Mouse (Mus musculus) olfactory bulb, adult 2 months (tissue): Measurements from ENCODE around the gene Dok5. TPM values are rescaled to one million over a fixed set of nuclear protein-coding genes. Genes with fewer than 3 reads are reported as not detected.

Experiments used
- H3K27ac ChIP-seq: fragments of 200-500 bp; 2 replicates; pipeline ENCODE4 v1.5.1; 2012; ENCODE audit warnings: low read depth, low read length; ENCODE audit not compliant: insufficient read depth
- H3K4me1 ChIP-seq: fragments of 200-500 bp; 2 replicates; pipeline ENCODE4 v1.6.1; 2012; ENCODE audit warnings: low read length; ENCODE audit not compliant: control insufficient read depth, insufficient read depth
- H3K4me3 ChIP-seq: fragments of 200-500 bp; 2 replicates; pipeline ENCODE4 v1.5.1; 2012; ENCODE audit warnings: mild to moderate bottlenecking, low read depth, low read length, moderate library complexity; ENCODE audit not compliant: insufficient read depth
- CTCF ChIP-seq: fragments of 200-500 bp; IDR thresholded peaks from 2 replicates; pipeline ENCODE4 v1.5.1; 2012; ENCODE audit warnings: low read depth, mild to moderate bottlenecking, low read length, moderate library complexity; ENCODE audit not compliant: insufficient read depth
- POLR2A ChIP-seq: fragments of 200-500 bp; IDR thresholded peaks from 2 replicates; pipeline ENCODE4 v1.6.1; 2012; ENCODE audit warnings: mild to moderate bottlenecking, low read depth, low read length, moderate library complexity; ENCODE audit not compliant: insufficient read depth
- WGBS: fragments of 180-500 bp; shearing (Covaris S2); methylation state at CpG from one replicate; pipeline ENCODE4 v1.1.7; 2018; 5-methylcytosine and 5-hydroxymethylcytosine counted together
- polyA plus RNA-seq: library from polyadenylated mRNA; stranded (reverse); fragments of >200 nt; gene quantifications from 2 replicates; pipeline ENCODE4 v1.2.4, GENCODE M21; 2012; ENCODE audit warnings: low replicate concordance; ENCODE audit not compliant: missing spikeins, insufficient read depth, insufficient read length

Dok5 gene
- polyA plus RNA-seq, 1 experiment: not detected

DNA sequence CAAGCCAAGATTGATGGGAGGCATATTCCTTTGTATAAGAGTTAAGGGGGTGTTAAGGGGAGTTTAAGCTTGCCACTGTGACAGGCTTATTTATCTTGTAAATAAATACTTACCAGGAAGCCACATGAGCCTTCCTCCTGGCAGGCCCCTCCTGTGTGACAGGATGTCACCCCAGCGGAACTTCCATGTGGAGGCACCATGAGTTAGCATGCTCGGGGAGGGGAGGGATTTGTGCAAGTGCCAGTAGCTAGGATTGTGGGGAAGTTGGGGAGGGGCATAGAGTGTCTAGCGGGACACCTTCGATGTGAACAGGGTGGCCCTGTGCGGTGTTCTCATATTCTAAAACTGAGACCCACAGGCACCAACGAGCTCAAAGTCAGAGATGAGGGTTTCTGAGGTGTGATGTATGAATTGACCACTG, 97.6 kb downstream of the Dok5 start:
- TF ChIP-seq POLR2A: no peak
- no peak for TF ChIP-seq CTCF
- no peak overlapping the region for H3K27ac ChIP-seq
- no peak overlapping the region for H3K4me3 ChIP-seq
- 70% methylated on average over 6 of the region's 6 CpGs for WGBS
- H3K4me1 ChIP-seq: peaks cover 2% of the 10 kb centered on the region; the same call in 1 of the 2 replicates

DNA sequence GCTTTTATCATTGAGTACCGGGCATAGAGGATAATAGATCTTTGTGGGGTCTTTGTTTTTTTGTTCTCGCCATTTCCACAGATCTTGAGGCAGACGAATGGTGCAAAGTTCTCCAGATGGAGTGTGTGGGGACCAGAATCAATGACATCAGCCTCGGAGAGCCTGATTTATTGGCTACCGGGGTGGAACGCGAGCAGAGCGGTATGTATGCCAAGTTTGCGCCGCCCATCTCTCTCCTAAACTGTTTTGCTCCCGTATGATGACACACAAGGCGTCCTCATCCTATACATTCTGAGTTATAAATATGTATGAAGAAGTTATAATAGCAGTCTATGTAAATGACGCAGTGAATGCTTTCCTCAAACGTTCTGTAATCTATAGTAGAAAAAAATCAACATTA, 98.4 kb downstream of the Dok5 start:
- Histone ChIP-seq H3K4me1 (peaks cover 2% of the 10 kb centered on the region; the same call in 1 of the 2 replicates), H3K4me3 (no peak overlapping the region), H3K27ac (no peak overlapping the region)
- no peak for TF ChIP-seq CTCF
- no peak for TF ChIP-seq POLR2A
- WGBS: 91% methylated on average over 14 of the region's 14 CpGs

DNA sequence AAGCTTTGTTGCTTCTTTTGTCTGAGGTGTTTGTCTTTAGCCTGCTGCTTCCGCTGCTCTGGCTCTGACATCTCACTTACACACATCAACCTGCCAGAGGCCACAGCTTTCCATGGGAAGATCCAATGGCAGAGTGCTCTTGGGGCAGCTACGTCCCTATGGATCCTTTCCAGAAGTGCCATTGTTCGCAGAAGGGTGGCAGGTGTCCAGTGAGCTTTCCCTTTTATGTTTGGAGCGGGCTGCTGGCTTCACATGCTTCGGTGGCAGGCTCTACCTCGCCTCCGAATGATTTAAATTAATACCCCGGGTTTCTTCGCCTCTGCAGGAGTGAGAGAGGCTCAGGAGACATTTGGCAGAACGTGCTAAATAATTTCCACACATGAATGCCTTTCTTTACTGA, 105.3 kb downstream of the Dok5 start:
- WGBS: 70% methylated on average over 10 of the region's 10 CpGs
- H3K27ac ChIP-seq: no peak overlapping the region
- peaks cover 11% of the 10 kb centered on the region; the same call in 1 of the 2 replicates for H3K4me1 ChIP-seq
- TF ChIP-seq CTCF: no peak
- no peak for TF ChIP-seq POLR2A
- no peak overlapping the region for H3K4me3 ChIP-seq

DNA sequence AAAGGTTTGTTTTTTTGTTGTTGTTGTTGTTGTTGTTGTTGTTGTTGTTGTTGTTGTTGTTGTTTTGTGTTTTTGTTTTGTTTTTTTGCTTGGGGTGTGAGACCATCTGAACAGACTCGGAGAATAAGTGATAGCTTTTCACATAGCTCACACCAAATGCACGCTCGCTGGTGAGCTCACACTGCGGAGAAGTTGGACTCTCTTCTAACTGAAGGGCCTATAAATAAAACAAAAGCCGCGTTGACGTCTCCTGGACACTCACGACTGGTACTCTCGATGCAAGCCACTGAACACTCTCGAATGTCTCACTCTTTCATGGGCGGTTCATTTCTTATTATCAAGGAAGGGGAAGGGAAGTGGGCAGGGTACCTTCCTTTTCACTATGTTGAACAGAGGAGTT, 105.8 kb downstream of the Dok5 start:
- TF ChIP-seq POLR2A (no peak), CTCF (no peak)
- 69% methylated on average over 11 of the region's 11 CpGs for WGBS
- Histone ChIP-seq H3K27ac (0 out of 2 replicates have a peak overlapping the region, but pooled peaks have one; percentile 25), H3K4me1 (peaks cover 11% of the 10 kb centered on the region; the same call in 1 of the 2 replicates), H3K4me3 (no peak overlapping the region)

DNA sequence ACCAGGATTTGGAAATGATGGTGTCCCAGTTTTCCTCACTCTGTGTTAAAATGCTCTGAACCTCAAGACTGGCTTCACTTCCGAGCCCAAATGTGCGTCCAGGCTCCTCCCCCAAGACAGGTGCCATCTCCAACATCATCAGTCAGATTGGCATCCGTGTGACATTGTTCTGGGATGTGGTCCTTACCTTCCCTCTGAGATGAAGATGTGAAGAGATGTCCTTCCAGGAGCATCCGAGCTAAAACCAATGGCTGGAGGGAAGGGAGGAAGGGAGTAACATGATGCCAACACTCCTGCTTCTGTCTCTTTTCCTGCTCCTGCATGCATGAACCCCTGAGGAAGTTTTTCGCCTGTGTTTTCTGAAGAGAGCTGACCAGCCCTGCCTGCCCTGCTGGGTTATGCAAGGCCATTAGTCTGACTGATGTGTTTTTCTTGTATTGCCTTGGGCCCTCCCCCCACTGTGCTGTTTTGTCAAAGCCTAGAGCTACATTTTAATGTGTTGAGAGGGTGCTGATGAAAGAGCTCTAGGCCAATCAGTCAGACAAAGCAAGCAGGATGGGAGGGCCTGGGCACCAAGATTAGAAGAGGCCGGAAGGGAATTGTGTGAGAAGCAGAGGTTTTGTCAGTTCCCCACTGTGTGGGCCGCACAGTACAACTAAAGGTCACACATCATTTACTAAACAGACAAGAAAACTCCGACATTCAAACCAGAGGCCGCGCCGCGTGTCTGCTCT, 106.4 kb downstream of the Dok5 start:
- 71% methylated on average over 12 of the region's 12 CpGs for WGBS

DNA sequence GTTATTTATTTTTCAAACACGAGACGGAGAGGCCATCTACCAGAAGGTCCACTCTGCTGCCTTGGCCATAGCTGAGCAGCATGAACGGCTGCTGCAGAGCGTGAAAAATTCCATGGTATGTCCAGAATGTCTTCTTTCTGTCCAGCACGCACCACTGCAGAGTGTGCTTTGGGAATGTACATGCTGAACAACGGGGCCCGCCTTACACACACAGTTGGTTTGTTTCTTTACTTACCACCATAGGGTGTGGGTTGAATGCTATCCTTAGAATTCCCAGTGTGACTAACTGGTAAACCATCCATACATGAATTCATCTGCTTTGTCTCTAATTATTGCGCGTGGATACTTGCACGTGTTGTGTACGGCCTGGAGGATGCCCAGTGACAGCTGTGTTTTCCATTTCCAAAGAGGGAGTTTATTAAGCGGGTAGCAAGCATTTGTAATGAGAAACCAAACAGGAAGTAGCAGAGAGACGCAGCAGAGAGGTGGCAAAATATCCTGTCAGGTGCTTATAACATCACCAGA, 109.9 kb downstream of the Dok5 start:
- peaks cover 11% of the 10 kb centered on the region; the same call in 1 of the 2 replicates for H3K4me1 ChIP-seq
- WGBS: 70% methylated on average over 13 of the region's 13 CpGs
- no peak overlapping the region for H3K4me3 ChIP-seq
- H3K27ac ChIP-seq: no peak overlapping the region
- TF ChIP-seq CTCF (no peak), POLR2A (no peak)

More for the DNA sequence above, 106.4 kb downstream of the Dok5 start:
- Histone ChIP-seq H3K4me1 (peaks cover 11% of the 10 kb centered on the region; the same call in 1 of the 2 replicates), H3K4me3 (no peak overlapping the region), H3K27ac (0 out of 2 replicates have a peak overlapping the region, but pooled peaks have one; percentile 25)
- no peak for TF ChIP-seq CTCF
- no peak for TF ChIP-seq POLR2A

DNA sequence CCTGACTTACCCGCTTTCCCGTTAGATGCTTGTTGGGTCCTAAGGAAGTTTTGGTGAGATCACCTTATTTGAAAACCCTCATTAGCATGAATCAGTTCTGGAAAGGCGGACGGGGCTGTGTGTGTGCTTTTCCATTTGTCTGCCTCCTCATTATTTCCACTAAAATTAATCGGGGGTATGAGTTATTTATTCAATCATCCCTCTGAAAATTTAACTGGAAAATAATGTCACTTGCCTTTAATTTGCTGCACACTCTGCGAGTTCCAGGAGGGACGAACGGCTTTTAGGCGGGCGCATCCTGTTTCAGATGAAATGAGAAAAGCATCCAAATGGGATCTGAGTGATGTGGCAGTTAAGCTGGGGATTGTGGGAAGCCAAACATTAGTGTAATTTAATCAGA, 113.9 kb downstream of the Dok5 start:
- no peak overlapping the region for H3K27ac ChIP-seq
- H3K4me3 ChIP-seq: no peak overlapping the region
- H3K4me1 ChIP-seq: peaks cover 6% of the 10 kb centered on the region
- TF ChIP-seq POLR2A (no peak), CTCF (no peak)
- WGBS: 60% methylated on average over 10 of the region's 10 CpGs

DNA sequence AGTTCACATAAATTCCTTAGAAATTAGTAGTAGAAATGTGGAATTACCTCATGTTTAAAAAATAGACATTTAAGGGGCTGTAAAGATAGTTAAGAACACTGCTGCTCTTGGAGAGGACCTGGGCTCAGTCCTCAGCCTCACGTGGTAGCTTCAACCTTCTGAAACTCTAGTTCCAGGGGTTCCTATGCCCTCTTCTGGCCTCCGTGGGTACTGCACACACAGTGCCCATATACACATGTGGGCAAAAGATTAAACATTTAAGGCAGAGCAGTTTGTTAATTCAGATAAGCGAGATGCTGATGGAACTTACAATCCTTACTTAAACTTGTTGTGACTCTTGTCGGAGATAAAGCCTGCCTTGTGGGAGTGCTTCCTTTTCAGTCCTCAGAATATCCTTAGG, 118.5 kb downstream of the Dok5 start:
- H3K27ac ChIP-seq: no peak overlapping the region
- H3K4me1 ChIP-seq: peaks cover 3% of the 10 kb centered on the region
- 83% methylated on average over 4 of the region's 4 CpGs for WGBS
- no peak overlapping the region for H3K4me3 ChIP-seq
- TF ChIP-seq CTCF: no peak
- TF ChIP-seq POLR2A: no peak

DNA sequence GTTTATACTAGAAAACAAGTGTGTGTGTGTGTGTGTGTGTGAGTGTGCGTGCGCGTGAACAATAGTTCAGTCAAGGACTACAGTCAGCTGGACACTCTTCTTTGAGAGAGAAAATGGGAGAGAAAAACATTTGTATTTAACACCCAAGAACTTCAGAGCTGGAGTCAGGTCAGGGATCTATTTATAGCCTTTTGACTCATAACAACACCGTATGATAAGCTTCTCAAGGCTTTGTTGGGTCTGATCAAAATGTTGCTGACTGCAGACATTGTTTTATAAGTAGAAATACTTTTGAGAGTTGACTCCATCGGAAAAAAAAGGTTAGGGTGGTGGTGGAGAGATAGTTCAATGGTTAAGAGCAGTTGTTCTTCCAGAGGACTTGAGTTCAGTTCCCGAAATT, 120.7 kb downstream of the Dok5 start:
- WGBS: 88% methylated on average over 6 of the region's 6 CpGs
- H3K4me3 ChIP-seq: no peak overlapping the region
- peaks cover 3% of the 10 kb centered on the region for H3K4me1 ChIP-seq
- TF ChIP-seq POLR2A: no peak
- no peak for TF ChIP-seq CTCF
- H3K27ac ChIP-seq: no peak overlapping the region
